Mouse (Mus musculus) lung, embryonic 15.5 days (tissue): ENCODE results near the gene Pgghg. TPM values are rescaled to one million over a fixed set of nuclear protein-coding genes. Genes with fewer than 3 reads are reported as not detected.

Experiments
- ATAC-seq: fragments of 200-750 bp; cut with Nextera tagmentation; 2 replicates; pipeline ENCODE4 v1.8.0; 2017; ENCODE audit warnings: moderate number of reproducible peaks, borderline replicate concordance; ENCODE audit not compliant: low FRiP score, low TSS enrichment; ENCODE audit errors: extremely low read depth
- H3K27ac ChIP-seq: fragments of 300-500 bp; sonication (generic); 2 replicates; pipeline ENCODE4 v1.5.1; 2015; ENCODE audit warnings: moderate library complexity, mild to moderate bottlenecking, inconsistent platforms
- H3K27me3 ChIP-seq: fragments of 300-500 bp; sonication (generic); 2 replicates; pipeline ENCODE4 v1.6.1; 2015; ENCODE audit warnings: inconsistent platforms
- H3K36me3 ChIP-seq: fragments of 300-500 bp; sonication (generic); 2 replicates; pipeline ENCODE4 v1.6.1; 2015; ENCODE audit warnings: inconsistent platforms
- H3K4me1 ChIP-seq: fragments of 300-500 bp; sonication (generic); 2 replicates; pipeline ENCODE4 v1.6.1; 2015; ENCODE audit warnings: inconsistent platforms
- H3K4me2 ChIP-seq: fragments of 300-500 bp; sonication (generic); 2 replicates; pipeline ENCODE4 v1.6.1; 2015; ENCODE audit warnings: inconsistent platforms, mild to moderate bottlenecking, moderate library complexity
- H3K4me3 ChIP-seq: fragments of 300-500 bp; sonication (generic); 2 replicates; pipeline ENCODE4 v1.5.1; 2015; ENCODE audit warnings: mild to moderate bottlenecking, inconsistent platforms
- H3K9ac ChIP-seq: fragments of 300-500 bp; sonication (generic); 2 replicates; pipeline ENCODE4 v1.6.1; 2015; ENCODE audit warnings: inconsistent platforms
- H3K9me3 ChIP-seq: fragments of 300-500 bp; sonication (generic); 2 replicates; pipeline ENCODE4 v1.6.1; 2016; ENCODE audit warnings: inconsistent platforms
- WGBS: fragments of 180-500 bp; shearing (Covaris S2); methylation state at CpG from one replicate; pipeline ENCODE4 v1.1.7; 2015; 5-methylcytosine and 5-hydroxymethylcytosine counted together
- polyA plus RNA-seq: library from polyadenylated mRNA; unstranded; fragments of >200 nt; fragmentation: Nextera tagmentation; extraction: Ambion mirVana; gene quantifications from 2 replicates; pipeline ENCODE4 v1.2.1, GENCODE M21; 2015

Pgghg gene
- polyA plus RNA-seq, 1 experiment from 2014 or later, result 21.0 TPM

DNA sequence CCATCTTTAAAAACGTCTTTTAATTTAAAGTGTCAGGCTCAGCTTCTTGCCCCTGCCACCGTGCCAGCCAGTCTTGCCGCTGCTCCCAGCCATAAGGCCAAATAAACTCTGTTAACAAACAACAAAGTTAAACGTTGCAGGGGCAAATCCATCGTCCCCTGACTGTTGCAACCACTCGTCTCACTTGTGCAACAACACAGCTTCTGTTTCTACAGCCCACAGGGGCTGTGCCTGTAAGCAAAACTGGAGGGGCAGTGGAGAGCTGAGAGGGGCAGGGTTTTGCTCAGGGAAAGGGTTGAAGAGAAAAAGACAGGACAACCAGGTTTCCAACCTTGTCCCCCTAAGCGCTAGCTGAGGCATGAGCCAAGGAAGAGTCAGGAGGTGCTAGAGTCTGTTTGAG is 33.0 kb upstream of the Pgghg start:
- Histone ChIP-seq H3K4me3 (no peak overlapping the region), H3K9me3 (no peaks in the 10 kb centered on the region), H3K4me2 (peak overlapping the region; percentile 86), H3K36me3 (no peaks in the 10 kb centered on the region), H3K9ac (no peak overlapping the region), H3K27me3 (no peaks in the 10 kb centered on the region), H3K27ac (no peak overlapping the region), H3K4me1 (0 out of 2 replicates have a peak, but pooled peaks cover 6% of the 10 kb centered on the region)
- ATAC-seq, result 0 out of 2 replicates have a peak, but pooled peaks have one; percentile 4
- 43% methylated on average over 7 of the region's 7 CpGs for WGBS

DNA sequence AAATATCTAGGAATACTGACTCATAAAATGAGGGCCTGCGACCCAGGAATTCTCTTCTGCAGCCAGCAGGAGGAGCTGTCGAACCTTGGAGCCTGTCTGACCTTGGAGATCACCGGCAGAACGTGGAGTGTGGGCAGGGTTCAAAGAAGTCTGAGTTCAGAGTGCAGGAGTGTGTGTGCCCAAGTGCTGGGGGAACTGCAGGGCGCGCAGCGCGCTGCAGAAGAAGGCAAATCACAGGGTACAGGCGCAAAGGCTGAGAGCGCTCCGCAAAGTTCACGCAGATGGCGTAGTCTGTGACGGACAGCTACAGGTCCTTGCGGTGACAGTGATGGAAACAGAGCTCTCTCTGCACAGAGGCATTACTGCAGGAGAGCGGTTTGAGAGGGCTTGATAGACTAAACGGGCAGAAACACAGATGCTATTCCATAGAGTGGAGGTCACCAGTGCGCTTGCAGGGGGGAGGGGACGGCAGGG is 32.5 kb upstream of the Pgghg start:
- peak overlapping the region; percentile 28; the same call in 1 of the 2 replicates for H3K9ac ChIP-seq
- H3K27me3 ChIP-seq, result no peaks in the 10 kb centered on the region
- ATAC-seq, result peak; percentile 69
- peak overlapping the region; percentile 43 for H3K4me3 ChIP-seq
- no peaks in the 10 kb centered on the region for H3K9me3 ChIP-seq
- H3K36me3 ChIP-seq, result no peaks in the 10 kb centered on the region
- H3K4me1 ChIP-seq, result 0 out of 2 replicates have a peak, but pooled peaks cover 6% of the 10 kb centered on the region
- peak overlapping the region; percentile 86 for H3K4me2 ChIP-seq
- no peak overlapping the region for H3K27ac ChIP-seq
- 2% methylated on average over 19 of the region's 19 CpGs for WGBS

DNA sequence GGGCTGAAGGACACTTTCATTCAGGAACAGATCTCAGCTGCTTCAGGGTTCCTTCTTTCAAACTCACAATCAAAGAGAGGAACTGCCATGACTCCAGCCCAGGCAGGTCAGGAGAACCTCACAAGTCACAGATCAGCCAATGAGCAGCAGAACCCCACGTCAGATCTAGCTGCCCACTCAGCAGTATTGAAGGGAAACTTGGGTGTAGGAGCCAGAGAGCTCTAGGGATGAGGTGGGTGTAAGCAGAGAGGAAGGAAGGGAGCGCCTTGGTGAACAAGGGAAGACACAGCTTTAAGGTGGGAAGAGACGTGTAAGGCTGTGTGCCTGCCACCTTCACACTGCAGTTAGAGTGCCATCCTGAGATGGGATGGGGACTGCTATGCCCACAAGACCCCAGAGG is 28.9 kb upstream of the Pgghg start:
- Histone ChIP-seq H3K4me1 (0 out of 2 replicates have a peak, but pooled peaks cover 6% of the 10 kb centered on the region), H3K36me3 (no peaks in the 10 kb centered on the region), H3K9me3 (no peaks in the 10 kb centered on the region), H3K9ac (no peak overlapping the region), H3K4me3 (no peak overlapping the region), H3K27ac (no peak overlapping the region), H3K27me3 (no peaks in the 10 kb centered on the region), H3K4me2 (no peak overlapping the region)
- no peak for ATAC-seq
- WGBS, result 47% methylated on average over 3 of the region's 3 CpGs

DNA sequence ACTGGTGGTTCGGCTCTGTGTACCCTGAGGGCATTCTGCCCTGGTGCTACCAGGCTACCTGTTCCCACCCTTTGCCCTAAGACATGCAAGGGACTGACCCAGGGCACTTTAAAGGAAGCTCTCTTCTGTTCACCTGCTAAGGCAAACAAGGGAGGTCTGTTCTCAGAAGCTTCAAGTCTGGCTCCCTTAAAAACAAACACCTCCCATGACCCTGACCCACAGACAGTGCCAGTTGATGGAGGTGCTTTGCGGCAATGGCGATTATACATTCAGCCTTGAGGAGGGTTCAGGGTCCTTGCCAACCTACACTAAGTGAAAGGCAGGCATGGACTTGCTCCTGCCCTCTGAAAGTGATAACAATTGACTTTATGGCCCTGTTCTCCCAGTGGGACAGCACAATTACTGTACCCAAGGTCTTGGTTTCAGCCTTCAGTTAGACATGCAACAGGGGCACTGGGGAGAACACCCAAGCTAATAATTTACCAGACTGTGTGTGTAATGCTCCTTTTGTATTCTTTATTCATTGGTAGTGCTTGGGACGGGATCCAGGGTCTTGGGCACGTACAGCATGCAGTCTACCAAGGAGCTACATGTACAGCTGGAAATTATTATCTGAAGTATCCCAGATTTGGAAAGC is 28.2 kb upstream of the Pgghg start:
- WGBS, result 51% methylated on average over 5 of the region's 5 CpGs
- H3K27me3 ChIP-seq, result peaks cover 4% of the 10 kb centered on the region; the same call in 1 of the 2 replicates
- ATAC-seq, result no peak
- H3K4me2 ChIP-seq, result no peak overlapping the region
- H3K9me3 ChIP-seq, result no peaks in the 10 kb centered on the region
- H3K36me3 ChIP-seq, result no peaks in the 10 kb centered on the region
- 0 out of 2 replicates have a peak, but pooled peaks cover 6% of the 10 kb centered on the region for H3K4me1 ChIP-seq
- no peak overlapping the region for H3K27ac ChIP-seq
- H3K4me3 ChIP-seq, result no peak overlapping the region
- no peak overlapping the region for H3K9ac ChIP-seq

GRCm38 (mm10) chr7:140914031-140914690 is 27.0 kb upstream of the Pgghg start:
- no peak overlapping the region for H3K9ac ChIP-seq
- H3K9me3 ChIP-seq, result no peaks in the 10 kb centered on the region
- H3K27me3 ChIP-seq, result peaks cover 13% of the 10 kb centered on the region
- no peaks in the 10 kb centered on the region for H3K4me1 ChIP-seq
- H3K27ac ChIP-seq, result no peak overlapping the region
- no peaks in the 10 kb centered on the region for H3K36me3 ChIP-seq
- ATAC-seq, result no peak
- no peak overlapping the region for H3K4me3 ChIP-seq
- WGBS, result 82% methylated on average over 8 of the region's 8 CpGs
- H3K4me2 ChIP-seq, result no peak overlapping the region

- no peak overlapping the region for H3K9ac ChIP-seq
- peaks cover 69% of the 10 kb centered on the region for H3K27me3 ChIP-seq
- no peak overlapping the region for H3K4me2 ChIP-seq
- no peak for ATAC-seq
- H3K4me3 ChIP-seq, result no peak overlapping the region
- H3K27ac ChIP-seq, result no peak overlapping the region
- no peaks in the 10 kb centered on the region for H3K9me3 ChIP-seq
- peaks cover 11% of the 10 kb centered on the region for H3K4me1 ChIP-seq
- 32% methylated on average over 4 of the region's 4 CpGs for WGBS
- no peaks in the 10 kb centered on the region for H3K36me3 ChIP-seq
Observed at GRCm38 (mm10) chr7:140919911-140920310, 21.3 kb upstream of the Pgghg start.

GRCm38 (mm10) chr7:140920418-140921029 is 20.7 kb upstream of the Pgghg start, which contains the start of gene Nlrp6:
Gene Nlrp6, plus strand, starts transcription at chr7:140920902.
- 60% methylated on average over 8 of the region's 8 CpGs for WGBS
- ATAC-seq, result no peak
- Histone ChIP-seq H3K9me3 (no peaks in the 10 kb centered on the region), H3K4me3 (no peak within 1 kb of the TSS), H3K4me1 (peaks cover 11% of the 10 kb centered on the region), H3K4me2 (no peak within 1 kb of the TSS), H3K27ac (no peak within 1 kb of the TSS), H3K27me3 (peaks cover 75% of the 10 kb centered on the region), H3K9ac (no peak within 1 kb of the TSS), H3K36me3 (no peaks in the 10 kb centered on the region)

DNA sequence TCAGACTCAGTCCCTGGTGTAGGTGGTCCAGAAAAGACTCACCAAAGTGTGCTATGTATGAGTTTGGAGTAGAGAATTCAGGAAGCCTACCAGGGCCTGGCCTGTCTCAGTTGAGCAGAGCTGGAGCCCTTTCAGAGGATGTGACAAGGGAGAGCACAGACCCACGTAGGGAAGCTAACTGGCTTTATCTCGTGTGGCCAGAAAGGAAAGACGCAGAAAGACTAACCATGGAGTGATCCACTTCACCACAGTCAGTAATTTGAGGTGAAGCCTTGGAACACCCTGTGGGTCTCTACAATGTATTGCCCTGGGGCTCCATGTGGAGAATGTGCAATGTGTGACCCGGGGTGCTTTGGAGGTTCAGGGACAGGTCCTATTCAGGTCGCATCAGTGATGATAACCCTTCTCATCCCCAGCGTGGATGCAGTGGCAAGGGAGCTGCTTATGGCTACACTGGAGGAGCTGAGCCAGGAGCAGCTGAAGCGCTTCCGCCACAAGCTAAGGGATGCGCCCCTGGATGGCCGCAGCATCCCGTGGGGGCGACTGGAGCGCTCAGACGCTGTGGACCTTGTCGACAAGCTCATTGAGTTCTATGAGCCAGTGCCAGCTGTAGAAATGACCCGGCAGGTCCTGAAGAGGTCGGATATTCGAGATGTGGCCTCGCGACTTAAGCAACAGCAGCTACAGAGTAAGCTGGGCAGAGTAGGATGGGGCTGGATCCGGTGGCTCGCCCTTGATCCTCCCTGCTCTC is 19.8 kb upstream of the Pgghg start:
- H3K9me3 ChIP-seq, result no peaks in the 10 kb centered on the region
- H3K27ac ChIP-seq, result no peak overlapping the region
- peaks cover 11% of the 10 kb centered on the region for H3K4me1 ChIP-seq
- no peak overlapping the region for H3K4me2 ChIP-seq
- WGBS, result 27% methylated on average over 22 of the region's 22 CpGs
- no peak overlapping the region for H3K9ac ChIP-seq
- no peaks in the 10 kb centered on the region for H3K36me3 ChIP-seq
- H3K4me3 ChIP-seq, result no peak overlapping the region
- peaks cover 76% of the 10 kb centered on the region for H3K27me3 ChIP-seq
- no peak; the same call in 1 of the 2 replicates for ATAC-seq

DNA sequence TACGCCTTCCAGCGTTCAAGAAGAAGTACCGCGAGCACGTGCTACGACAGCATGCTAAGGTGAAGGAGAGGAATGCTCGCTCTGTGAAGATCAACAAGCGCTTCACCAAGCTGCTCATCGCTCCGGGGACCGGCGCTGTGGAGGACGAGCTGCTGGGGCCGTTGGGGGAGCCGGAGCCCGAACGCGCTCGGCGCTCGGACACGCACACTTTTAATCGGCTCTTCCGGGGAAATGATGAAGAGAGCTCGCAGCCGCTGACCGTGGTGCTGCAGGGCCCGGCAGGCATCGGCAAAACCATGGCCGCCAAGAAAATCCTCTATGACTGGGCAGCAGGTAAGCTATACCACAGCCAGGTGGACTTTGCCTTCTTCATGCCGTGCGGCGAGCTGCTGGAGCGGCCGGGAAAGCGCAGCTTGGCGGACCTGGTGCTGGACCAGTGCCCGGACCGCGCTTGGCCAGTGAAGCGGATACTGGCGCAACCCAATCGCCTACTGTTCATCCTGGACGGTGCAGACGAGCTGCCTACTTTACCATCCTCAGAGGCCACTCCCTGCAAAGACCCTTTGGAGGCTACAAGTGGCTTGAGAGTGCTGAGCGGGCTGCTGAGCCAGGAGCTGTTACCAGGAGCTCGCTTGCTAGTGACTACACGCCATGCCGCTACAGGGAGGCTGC is 18.7 kb upstream of the Pgghg start:
- ATAC-seq, result peak; percentile 33; the same call in 1 of the 2 replicates
- Histone ChIP-seq H3K4me1 (peaks cover 11% of the 10 kb centered on the region), H3K9ac (no peak overlapping the region), H3K27me3 (peaks cover 76% of the 10 kb centered on the region), H3K9me3 (no peaks in the 10 kb centered on the region), H3K4me3 (peak overlapping the region; percentile 31), H3K27ac (no peak overlapping the region), H3K4me2 (peak overlapping the region; percentile 65), H3K36me3 (no peaks in the 10 kb centered on the region)
- WGBS, result under 1% methylated on average over 49 of the region's 49 CpGs

DNA sequence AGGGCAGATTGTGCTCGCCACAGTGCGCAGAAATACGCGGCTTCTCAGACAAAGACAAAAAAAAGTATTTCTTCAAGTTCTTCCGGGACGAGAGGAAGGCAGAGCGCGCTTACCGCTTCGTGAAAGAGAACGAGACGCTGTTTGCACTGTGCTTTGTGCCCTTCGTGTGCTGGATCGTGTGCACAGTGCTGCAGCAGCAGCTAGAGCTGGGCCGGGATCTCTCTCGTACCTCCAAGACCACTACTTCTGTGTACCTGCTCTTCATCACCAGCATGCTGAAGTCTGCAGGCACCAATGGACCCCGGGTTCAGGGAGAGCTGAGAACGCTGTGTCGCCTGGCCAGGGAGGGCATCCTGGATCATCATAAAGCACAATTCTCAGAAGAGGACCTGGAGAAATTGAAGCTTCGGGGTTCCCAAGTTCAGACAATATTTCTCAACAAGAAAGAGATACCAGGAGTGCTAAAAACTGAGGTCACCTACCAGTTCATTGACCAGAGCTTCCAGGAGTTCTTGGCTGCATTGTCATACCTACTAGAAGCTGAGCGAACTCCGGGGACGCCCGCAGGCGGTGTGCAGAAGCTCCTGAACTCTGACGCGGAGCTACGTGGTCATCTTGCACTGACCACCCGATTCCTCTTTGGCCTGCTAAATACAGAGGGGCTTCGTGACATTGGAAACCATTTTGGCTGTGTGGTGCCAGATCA is 18.0 kb upstream of the Pgghg start:
- H3K4me1 ChIP-seq, result peaks cover 11% of the 10 kb centered on the region
- H3K9ac ChIP-seq, result no peak overlapping the region
- peak overlapping the region; percentile 65 for H3K4me2 ChIP-seq
- no peaks in the 10 kb centered on the region for H3K36me3 ChIP-seq
- H3K27me3 ChIP-seq, result peaks cover 69% of the 10 kb centered on the region
- WGBS, result 21% methylated on average over 30 of the region's 30 CpGs
- no peak for ATAC-seq
- H3K27ac ChIP-seq, result no peak overlapping the region
- peak overlapping the region; percentile 31; the same call in 1 of the 2 replicates for H3K4me3 ChIP-seq
- H3K9me3 ChIP-seq, result no peaks in the 10 kb centered on the region
